Mouse (Mus musculus) T-helper 2 cell (primary cell): ENCODE measurements around the gene Tec.

Source experiments
- in situ Hi-C: fragments of 300-600 bp; cut with MboI, MseI; formaldehyde crosslinking; loops from one replicate; pipeline ENCODE4 v1.15.1; 2025; ENCODE audit warnings: high pct_unique_total_duplicates

The Tec gene

DNA sequence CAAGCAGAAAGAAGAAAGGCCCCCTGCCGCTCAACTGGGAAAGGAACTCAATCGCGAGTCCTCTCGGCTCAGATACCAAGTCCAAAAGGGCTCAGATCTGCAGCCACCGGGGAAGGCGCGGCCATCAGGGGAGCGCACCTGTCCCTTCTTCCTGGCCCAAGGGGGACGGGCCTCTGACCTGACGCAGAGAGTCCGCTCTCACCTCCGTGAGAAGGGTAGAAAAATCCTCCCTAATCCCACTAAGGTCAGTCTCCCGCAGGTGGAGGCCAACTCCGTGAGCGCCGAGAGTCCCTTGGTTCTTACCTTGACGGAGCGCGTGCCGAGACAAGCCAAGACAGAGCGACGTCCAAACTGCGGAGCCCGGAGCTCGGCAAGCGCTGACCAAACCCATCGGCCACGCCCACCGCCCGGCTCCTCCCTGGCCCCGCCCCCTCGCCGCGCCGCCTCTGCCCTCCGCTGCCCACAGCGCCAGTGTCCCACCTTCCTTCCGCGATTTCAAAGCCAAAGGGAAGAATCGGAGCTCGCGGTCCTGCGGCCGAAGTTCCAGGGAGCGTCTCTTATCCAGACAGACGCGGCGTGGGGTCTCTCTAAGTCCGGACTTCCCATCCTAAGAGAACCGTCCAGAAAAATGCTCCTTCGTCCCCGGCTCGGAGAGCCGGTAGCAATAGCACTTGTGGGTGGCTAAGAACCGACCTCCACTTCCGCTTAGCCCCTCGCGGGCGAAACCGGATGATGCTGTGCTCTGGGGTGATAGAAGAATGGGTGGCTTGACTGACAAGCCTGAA is at the start of gene Tec:
Gene Tec, minus strand, starts transcription at position 393 of the 785 bp plus-strand sequence.
- in situ Hi-C loops, result no loop called here

DNA sequence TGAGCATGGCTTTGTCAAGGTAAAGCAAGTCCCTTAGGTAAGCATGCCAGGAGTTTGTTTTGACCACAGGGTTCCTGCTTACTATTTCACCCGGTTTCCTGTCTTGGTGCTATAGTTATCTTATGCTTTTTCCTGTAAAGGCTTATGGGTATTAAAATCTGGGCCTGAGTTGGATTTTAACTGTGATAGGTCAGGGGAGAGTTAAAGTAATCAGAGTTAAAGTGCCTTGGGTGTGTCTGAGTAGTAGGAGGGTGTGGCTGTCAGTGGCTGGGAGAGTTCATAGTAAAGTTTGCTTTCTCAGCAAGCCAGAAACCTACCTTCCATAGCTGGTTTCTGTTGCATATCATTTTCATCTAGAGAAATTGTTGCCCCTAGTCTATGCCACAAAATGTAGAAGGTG is 48.6 kb upstream of the Tec start:
- in situ Hi-C loops, result no loop called here

DNA sequence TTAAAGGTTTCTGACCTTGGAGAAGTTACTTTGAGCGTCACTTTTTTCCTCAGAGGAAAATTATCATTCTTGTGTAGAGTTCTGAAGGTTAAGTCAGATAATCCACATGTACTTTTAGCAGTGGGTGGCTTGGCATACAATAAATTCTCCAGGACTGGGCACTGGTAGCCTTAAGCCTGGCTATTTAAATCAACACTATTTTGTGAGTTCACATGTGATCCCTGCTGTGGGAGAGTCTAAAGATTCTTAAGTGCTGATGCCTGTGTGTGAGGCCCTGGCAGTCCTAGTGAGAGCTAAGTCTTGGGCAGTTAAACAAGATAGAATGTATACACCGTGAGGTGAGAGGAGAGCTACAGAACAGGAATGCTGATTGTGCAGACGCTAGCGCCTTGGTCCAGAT is 47.8 kb upstream of the Tec start:
- in situ Hi-C loops, result no loop called here

DNA sequence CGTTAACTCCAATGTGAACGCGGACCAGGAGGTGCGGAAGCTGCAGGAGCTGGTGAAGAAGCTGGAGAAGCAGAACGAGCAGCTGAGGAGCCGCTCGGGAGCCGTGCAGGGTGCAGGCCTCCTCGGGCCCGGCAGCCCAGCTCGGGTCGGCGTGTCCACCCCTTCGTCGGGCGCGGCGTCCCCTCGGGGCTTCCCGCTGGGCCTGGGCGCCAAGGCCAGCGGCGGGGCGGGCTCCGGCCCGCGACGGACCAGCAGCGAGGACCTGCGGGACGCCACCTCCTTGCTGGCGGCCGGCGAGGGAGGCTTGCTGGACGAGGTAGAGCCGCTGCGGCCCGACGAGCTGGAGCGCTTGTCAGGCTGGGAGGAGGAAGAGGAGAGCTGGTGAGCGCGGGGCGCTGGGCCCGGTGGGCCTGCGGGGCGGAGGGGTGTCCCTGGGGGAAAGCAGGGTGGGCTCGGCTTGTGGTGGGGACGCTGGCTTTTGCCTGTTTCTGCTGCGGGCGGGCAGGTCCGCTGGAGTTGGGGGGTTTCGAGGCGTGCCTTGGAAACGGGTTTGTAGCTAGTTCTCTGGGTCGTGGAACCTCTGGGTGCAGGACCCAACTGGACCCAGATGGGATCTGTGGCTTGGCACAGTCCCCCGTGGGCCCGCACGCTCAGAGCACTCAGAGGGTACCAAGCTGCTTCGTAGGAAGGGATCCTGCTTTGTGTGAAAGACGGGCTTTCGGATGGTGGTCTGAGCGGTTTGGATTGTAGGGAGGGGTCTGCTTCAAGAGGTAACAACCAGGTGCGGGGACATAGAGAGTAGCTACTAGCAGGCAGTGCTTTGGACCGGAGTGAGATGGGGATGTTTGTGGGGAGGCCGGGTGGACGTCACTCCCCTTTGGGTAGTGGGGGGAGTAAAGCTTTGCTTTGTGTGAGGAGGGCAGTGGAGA is 46.6 kb upstream of the Tec start:
- in situ Hi-C loops, result no loop called here

DNA sequence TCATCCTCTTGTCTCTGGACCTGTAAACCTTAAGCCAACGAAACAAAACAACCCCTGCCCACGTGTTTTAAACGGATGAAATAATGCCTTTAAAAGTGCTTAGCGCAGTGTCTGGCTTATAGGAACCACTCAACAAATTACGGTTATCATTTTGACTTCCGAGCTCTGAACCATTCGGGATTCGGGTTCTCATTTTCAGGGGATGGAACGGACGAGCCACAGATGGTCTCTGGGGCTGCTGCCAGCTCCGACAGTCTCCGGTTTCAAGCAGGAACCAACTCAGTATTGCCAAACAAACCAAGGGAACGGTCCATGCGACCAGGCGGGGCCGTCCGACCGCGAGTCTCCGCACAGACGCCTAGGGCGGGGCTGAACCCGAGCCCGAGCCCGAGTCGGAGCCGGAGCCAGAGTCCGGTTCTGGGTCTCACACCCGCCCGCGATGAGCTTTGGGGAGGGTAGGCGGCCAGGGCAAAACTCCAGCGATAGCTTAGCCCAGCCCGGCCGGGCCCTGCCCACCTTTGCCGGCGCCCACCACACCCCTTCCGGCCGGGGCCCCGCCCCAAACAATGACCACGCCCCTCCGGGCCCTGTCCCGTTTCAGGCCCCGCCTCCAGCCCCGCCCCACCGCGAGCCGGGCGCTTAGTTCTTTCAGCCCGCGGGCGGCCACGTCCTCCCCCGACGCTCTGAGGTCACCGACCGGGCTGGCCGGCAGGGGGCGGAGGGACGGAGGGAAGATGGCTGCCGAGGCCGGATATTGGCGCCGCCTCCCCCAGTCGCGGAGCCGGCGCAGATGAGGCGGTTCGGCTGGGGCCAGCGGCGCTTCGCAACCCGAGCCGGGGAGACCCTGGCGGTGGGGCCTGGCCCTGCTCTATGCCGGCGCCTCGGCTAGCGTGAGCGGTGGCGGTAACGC is 45.6 kb upstream of the Tec start, which contains the start of gene Slain2:
Gene Slain2, plus strand, starts transcription at position 657 of the 910 bp plus-strand sequence.
- in situ Hi-C loops, result no loop called here

DNA sequence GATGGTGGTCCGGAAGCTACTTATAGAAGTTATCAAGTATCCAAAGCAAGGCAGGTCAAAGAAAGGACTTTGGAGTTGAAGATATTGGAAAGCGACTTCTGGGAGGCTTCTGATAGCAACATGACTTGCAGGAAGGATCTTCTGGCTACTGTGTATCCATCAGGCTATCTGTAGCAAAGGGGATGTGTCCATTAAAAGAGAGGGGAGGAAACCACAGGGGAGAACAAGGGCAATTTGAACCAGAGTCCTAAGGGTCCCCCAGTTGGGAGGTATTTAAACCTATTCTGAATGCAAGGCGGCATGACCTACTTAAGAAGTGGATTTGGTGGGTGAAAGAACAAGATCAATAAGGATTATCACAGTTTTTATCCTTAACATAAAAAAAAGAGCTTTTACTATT is 43.0 kb upstream of the Tec start:
- in situ Hi-C loops, result no loop called here

DNA sequence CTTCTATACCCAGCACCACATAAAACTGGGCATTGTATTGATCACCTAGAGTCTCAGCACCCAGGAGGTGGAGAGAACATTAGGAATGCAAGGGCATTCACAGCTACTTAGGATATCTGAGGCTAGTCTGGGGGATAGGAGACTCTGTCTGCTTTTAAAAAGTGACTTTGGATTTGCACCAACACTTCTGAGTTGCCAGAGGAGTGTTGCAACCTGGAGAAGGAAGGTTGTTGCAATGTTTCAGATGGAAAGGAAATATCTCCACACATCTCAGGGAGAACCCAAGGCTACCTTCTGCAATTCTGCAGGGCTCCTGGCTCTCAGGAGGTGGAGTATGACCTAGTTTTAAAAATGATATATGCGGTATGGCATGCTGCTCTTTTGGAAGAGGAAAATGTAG is 42.1 kb upstream of the Tec start:
- in situ Hi-C loops, result no loop called here

DNA sequence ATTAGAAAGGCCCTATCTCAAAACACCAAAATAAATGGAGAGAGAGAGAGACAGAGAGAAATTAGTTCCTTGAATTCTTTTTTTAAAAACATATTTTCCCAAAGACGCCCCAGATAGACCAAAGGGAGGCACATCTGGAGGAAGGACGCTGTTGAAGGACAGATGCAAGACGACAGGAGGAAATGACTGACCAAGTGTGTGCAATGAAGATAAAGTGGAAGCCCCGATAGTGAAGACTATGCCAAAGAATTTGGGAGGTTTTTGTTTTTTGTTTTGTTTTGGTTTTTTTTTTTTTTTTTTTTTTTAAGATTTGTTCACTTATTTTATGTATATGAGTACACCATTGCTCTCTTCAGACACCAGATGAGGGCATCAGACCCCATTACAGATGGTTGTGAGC is 41.1 kb upstream of the Tec start:
- in situ Hi-C loops, result no loop called here

DNA sequence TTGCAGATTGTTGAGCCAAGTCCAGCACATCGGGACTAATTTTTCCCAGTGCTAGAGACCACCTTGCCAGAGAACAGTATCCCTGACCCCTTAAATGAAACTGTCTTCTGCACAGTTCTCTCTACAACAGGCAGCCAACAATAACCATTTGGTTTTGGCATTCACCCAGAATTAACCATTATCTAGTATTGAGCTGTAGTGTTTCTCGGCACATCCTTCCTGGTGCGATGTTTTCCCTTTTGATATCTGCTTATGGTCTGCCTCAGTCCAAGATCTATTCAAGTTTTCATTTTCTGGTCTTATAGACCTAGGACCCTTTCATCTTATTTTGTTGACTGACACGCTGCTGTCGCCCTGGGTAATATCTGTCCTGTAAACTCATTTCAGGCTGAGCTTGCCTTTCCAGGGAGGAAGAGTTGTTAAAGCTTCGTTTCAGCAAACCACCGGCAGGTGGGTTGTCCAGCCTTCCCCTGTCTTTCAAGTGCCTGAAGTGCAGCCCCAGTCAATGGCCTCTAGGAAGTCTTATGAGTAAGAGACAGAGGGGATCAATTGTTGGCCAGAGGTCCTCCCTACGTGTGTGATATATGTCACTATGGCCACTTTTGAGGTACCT is 40.1 kb upstream of the Tec start:
- in situ Hi-C loops, result no loop called here

DNA sequence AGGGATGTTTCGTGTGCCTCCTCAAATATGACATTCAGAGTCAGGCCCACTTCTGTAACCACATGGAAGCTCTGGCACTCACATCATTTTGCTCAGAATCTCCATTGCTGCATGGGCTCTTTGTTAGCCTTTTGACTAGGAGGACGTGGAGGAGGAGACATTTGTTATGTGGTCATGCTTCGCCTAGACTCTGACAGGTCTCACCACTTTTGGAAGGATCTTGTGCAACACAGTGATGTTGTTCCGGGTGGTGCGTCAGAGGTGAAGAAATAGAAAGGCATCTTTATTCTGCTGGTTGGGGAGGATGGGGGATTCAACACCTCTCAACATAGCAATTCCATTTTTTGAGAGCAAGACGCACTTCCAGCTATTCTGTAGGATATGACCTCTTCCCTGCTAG is 39.1 kb upstream of the Tec start:
- in situ Hi-C loops, result no loop called here

DNA sequence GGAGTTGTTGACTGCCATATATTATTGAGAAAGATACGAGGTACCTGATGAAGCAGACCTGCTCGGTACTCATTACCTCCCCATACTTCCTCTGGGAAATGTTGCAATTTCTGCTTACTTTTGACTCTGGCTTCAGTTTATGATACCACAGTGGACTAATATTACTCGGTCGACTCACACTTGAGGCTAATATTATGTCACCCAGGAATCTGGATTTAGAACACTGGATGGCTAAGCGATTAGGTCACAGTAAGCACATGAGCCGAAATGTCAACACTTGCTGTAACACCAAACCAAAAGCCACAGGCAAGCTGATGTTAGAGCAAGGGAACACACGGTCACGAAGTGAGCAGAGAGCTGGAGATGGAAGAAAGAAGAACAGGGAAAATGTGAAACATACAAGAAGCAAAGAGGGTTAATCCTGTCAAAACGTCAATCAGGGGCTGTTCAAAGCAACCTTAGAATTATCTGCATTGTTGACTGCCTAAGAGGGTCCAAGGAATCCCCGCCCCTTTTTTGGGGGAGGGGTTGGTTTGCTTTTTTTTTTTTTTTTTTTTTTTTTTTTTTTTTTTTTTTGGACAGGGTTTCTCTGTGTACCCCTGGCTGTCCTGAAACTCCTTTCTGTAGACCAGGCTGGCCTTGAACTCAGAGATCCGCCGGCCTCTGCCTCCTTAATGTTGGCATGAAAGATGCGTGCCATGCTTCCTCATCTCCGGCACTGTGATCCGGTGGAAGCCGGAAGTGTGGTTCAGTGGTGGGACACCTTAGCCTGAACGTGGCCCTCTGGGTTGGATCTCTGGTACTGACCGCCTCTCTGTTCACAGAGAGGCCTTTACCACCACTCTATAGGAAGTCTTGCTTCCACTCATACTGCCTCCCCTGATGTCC is 36.9 kb upstream of the Tec start:
- in situ Hi-C loops, result no loop called here

DNA sequence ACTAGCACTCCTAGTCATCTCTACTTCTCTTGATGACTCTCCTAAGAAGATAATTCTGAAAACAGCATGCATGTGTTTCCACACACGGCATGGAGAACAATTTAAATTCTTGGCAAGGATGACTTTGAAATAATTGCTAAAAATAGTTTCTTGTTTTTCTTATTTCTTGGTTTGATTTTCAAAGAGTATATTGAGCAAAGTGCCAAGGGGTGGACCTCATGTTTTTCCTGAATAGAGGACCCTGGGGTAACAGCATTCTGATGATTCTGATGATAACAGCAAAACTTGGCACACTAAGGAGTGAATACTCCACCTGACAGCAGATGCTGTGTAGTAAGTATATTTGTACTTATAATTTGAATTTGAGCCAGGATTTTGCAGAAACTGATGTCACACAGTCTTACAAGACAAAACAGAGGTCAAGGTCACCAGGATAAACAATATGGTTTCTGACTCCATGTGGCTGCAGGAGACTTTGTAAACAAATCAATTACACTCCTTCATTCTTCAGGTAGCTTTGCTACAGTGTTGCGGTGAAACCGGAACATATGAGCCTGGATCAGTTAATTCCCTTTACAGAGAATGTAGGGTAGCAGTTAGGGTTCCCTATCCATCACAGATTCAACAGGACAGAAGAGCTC is 34.7 kb upstream of the Tec start:
- in situ Hi-C loops, result no loop called here

DNA sequence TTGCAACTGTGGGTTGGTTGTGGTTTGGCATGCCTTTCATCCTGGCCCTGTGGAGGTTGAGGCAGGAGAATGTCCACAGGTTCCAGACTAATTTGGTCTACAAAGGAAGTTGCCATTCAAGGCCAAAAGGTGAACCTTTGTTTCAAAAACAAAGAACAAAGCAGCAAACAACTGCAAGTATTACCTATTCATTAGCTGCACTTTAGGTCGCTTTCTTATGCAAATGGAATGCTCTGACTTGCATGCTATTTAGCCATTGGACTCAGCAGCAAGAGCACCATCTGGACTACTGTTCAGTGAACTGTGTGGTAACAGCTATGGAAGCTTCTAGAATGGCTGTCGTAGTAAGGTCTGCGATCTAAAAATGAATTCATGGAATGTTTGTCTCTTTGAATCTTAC is 34.0 kb upstream of the Tec start:
- in situ Hi-C loops, result no loop called here

DNA sequence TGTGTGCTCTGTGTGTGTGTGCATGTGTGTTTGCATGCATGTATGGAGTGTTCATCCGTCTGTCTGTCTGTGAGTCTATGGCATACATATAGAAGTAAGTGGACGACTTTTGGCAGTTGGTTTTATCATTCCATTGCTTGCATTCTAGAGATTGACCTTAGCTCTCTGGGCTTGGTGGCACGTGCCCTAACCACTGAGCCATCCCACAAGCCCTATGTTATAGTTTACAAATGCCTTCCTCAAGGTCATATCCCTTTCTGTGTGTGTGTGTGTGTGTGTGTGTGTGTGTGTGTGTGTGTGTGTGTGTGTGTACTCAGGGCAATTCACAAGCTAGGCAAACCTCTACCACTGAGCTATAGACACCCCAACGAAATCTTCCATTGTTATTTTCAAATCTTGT is 33.6 kb upstream of the Tec start:
- in situ Hi-C loops, result no loop called here

DNA sequence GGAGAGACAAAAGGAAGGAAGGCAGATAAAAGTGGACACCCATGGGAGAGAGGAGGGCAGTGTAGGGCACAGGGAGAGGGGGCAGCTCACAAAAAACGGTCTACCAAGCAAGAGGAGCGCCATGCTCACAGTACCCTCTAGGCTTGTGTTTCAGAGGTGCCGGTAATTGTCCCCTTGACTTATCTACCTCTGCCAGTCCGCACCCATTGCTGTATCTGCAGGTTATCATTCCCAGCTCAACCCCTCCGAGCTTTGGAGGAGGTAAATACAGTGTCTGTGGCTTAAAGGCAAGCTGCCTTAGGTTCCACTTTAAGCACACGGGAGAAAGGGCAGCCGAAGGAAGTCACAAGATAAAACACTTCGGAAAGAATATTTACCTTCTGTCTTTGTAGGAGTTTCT is 31.0 kb upstream of the Tec start:
- in situ Hi-C loops, result no loop called here

DNA sequence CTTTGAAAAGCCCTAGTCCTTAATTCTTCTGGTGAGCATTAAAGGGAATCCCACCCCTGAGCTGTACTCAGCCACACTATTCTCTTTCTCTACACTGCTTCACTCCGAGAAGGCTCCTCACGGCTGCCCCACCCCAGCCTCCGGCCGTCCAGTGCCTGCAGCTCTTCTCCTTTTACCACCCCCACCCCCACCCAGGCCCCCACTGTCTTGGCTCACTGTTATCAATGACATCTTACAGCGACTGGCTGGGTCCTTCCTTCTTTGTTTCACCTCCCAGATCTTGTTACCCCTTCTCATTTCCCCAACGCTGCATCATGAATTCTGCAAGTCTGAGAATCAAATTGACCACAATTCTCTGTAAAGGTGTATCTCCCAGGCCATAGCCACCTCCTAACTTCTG is 29.7 kb upstream of the Tec start:
- in situ Hi-C loops, result no loop called here

DNA sequence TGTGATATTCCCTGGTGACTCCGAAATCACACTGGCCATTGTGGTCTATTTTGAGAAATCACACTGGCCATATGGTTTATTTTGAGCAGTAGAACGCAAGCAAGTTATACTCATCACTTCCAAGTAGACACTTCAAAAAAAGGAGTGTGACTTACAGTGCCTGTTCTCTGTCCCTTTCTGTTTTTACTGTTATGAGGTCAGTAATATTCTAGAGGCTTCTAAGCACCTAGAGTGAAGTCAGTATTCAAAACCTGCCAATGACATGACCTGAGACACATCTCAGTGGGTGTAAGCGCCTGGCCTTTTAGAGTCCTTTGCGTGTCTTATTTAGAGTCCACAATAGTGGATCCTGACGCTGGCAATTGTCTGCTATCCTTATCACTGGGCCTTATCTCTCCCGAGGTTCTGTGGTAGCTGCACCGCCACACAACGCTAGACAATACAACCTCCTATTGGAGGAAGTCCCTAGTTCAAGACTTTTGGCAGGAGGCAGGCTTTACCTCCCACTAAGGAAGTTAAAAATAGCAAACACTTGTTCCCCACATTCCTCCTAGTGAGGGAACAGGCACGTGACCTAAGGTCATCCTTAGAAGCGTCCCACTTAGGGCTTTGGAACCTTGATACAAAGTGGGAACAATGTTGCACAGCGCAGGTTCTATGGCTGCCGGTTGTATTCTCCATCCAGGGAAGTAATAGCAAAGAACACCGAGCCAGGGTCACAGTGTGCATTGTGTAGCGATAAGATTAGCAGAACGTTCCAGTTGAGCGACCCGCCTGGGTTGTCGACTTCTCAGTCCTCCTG is 28.4 kb upstream of the Tec start:
- in situ Hi-C loops, result no loop called here

DNA sequence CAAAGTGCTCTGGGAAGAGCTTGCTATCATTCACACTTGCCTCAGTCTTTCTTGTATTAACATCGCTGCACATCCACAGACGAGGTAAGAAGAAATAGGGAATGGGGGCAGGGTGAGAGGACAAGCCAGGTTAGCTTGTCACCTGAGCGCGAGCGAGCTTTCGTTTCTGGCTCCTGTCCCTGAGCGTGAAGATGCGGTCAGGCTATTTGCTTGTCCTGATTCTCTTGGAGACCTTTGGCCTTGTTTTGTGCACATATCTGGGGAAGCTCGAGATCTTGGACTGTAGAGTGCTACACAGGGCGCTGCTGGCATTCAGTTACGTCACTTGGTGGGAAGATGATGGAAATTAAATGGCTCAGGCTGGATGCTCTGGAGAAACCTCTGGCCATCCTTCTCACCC is 27.0 kb upstream of the Tec start:
- in situ Hi-C loops, result no loop called here

DNA sequence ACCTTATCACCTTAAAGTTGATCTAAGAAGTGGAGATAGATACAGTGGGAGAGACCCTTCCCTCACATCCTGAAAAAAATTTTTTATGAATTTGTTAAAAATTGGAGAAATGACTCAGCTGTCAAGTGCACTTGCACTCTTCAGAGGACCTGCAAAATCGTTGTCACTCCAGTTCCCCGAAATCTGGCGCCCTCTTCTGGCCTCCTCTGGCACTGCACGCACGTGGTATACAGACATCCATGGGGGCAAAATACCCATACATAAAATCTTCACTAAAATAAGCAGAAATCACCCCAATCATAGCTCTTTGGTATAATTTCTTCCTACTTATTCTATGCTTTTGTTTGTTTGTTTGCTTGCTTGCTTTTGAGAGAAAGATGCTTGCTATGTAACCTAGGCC is 25.7 kb upstream of the Tec start:
- in situ Hi-C loops, result no loop called here
